Mouse (Mus musculus) regulatory T cell (primary cell): ENCODE results near the gene Sept4.

Experiments used
- in situ Hi-C: fragments of 300-600 bp; cut with MboI, MseI; formaldehyde crosslinking; loops from one replicate; pipeline ENCODE4 v1.15.1; 2025; ENCODE audit warnings: high pct_unique_total_duplicates

Gene Sept4

GRCm38 (mm10) chr11:87578963-87579601 lies 10.4 kb downstream of the Sept4 start:
- in situ Hi-C loops = no loop called here

- in situ Hi-C loops = no loop called here
Measured at GRCm38 (mm10) chr11:87579713-87580112, 11.0 kb downstream of the Sept4 start.

GRCm38 (mm10) chr11:87580543-87581085 lies 11.9 kb downstream of the Sept4 start:
- in situ Hi-C loops = no loop called here

- in situ Hi-C loops = no loop called here
Measured at GRCm38 (mm10) chr11:87581161-87581865, 12.6 kb downstream of the Sept4 start.

GRCm38 (mm10) chr11:87581933-87582710 lies 13.4 kb downstream of the Sept4 start:
- in situ Hi-C loops = no loop called here

- in situ Hi-C loops = no loop called here
Measured at GRCm38 (mm10) chr11:87583291-87584034, 14.8 kb downstream of the Sept4 start.

- in situ Hi-C loops = no loop called here
Measured at GRCm38 (mm10) chr11:87584711-87585505, 16.2 kb downstream of the Sept4 start.

- in situ Hi-C loops = no loop called here
Measured at GRCm38 (mm10) chr11:87587211-87587874, 18.6 kb downstream of the Sept4 start.

- in situ Hi-C loops = no loop called here
Measured at GRCm38 (mm10) chr11:87589605-87590004, 20.9 kb downstream of the Sept4 start.

GRCm38 (mm10) chr11:87590841-87591525 lies 22.3 kb downstream of the Sept4 start:
- in situ Hi-C loops = no loop called here

- in situ Hi-C loops = no loop called here
Measured at GRCm38 (mm10) chr11:87591526-87592353, 23.0 kb downstream of the Sept4 start, which contains the start of gene Mtmr4. Gene Mtmr4 (plus strand): TSS chr11:87592162.

GRCm38 (mm10) chr11:87592354-87592695 lies 23.6 kb downstream of the Sept4 start:
- in situ Hi-C loops = no loop called here

GRCm38 (mm10) chr11:87592713-87593598 lies 24.3 kb downstream of the Sept4 start:
- in situ Hi-C loops = no loop called here

- in situ Hi-C loops = no loop called here
Measured at GRCm38 (mm10) chr11:87595327-87595841, 26.7 kb downstream of the Sept4 start.

- in situ Hi-C loops = no loop called here
Measured at GRCm38 (mm10) chr11:87595976-87596375, 27.3 kb downstream of the Sept4 start.

GRCm38 (mm10) chr11:87596492-87596891 lies 27.8 kb downstream of the Sept4 start:
- in situ Hi-C loops = no loop called here

- in situ Hi-C loops = no loop called here
Measured at GRCm38 (mm10) chr11:87597061-87597460, 28.4 kb downstream of the Sept4 start.
